Mouse (Mus musculus) R1 (cell line): Measurements from ENCODE around the gene E330014E10Rik.
"Not testable (repeated sequence)": the region's sequence is repeated elsewhere in the genome, so short reads cannot be mapped to it uniquely, and the experiment has no call there.

Experiments
- DNase-seq: peaks from one replicate; pipeline ENCODE4 v3.0.0-alpha.2; 2018; ENCODE audit warnings: low read depth, low spot score

The E330014E10Rik gene

GRCm38 (mm10) chr5:95775690-95776089, at the start of gene E330014E10Rik:
E330014E10Rik (plus strand) TSS chr5:95775990.
- not testable (repeated sequence) for DNase-seq

- DNase-seq: not testable (repeated sequence)
Measured at GRCm38 (mm10) chr5:95736073-95736472, 39.7 kb upstream of the E330014E10Rik start, which contains the start of gene Gm7978. Gm7978 (minus strand) TSS chr5:95736173.

- not testable (repeated sequence) for DNase-seq
Measured at GRCm38 (mm10) chr5:95741714-95742113, 34.1 kb upstream of the E330014E10Rik start, which contains the start of gene Gm7982. Gm7982 (plus strand) TSS chr5:95742014.

- DNase-seq: not testable (repeated sequence)
Measured at GRCm38 (mm10) chr5:95810841-95811240, 35.1 kb downstream of the E330014E10Rik start.

DNA sequence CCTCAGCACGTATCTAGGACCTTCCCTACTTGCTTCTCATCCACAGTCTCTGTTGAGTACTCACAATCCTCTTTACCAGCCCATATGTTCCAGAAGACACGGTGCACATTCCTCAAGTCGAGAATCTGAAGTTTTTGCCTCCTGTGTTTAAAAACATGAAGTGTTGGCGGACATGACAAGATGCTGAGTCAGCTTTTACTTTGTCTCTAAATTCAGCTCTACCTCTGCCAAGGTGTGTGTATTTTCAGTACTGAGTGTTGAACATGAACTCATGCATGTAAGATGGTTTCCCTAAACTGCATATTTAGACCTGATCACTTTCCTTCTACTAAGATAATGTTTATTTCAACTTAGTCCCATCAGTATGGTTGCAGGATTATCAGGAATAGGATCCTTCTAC, 60.8 kb downstream of the E330014E10Rik start:
- DNase-seq: no peak

GRCm38 (mm10) chr5:95854030-95854429, 78.2 kb downstream of the E330014E10Rik start:
- DNase-seq: no peak
